Mouse (Mus musculus): ENCODE data around the gene Hlf. TPM values are rescaled to one million over a fixed set of nuclear protein-coding genes. Genes with fewer than 3 reads are reported as not detected.
A peak's percentile ranks its signal among the peaks of the same experiment; 100 is the strongest.

Gene Hlf
- 2.1 and 3.4 TPM in 2 replicates for polyA plus RNA-seq (2014; fragmentation: Nextera tagmentation; extraction: Ambion mirVana)

GRCm38 (mm10) chr11:90390817-90391173 lies at the start of gene Hlf:
Gene Hlf, minus strand, starts transcription at chr11:90390895.
- Histone ChIP-seq H3K27ac (replicated peaks; ENCODE audit: low read depth, low read length) (peak within 1 kb of the TSS; percentile 26; the same call in 1 of the 2 replicates), H3K4me1 (ENCODE audit: control insufficient read depth, insufficient read depth, low read length) (peaks cover 16% of the 10 kb centered on the region; the same call in 1 of the 2 replicates), H3K4me3 (replicated peaks; ENCODE audit: low read depth, low read length) (peak within 1 kb of the TSS; percentile 52), H3K9me3 (ENCODE audit: control insufficient read depth, low read length) (no peaks in the 10 kb centered on the region), H3K9ac (replicated peaks; ENCODE audit: low read length) (peak within 1 kb of the TSS; percentile 50; the same call in 1 of the 2 replicates), H3K4me2 (ENCODE audit: low read length) (peak within 1 kb of the TSS; percentile 97), H3K27me3 (ENCODE audit: control insufficient read depth, insufficient read depth, low read length) (peaks cover 14% of the 10 kb centered on the region), H3K36me3 (ENCODE audit: control insufficient read depth, insufficient read depth, low read length) (no peaks in the 10 kb centered on the region)
- ATAC-seq (ENCODE audit: low FRiP score, low TSS enrichment) (peak; percentile 96), DNase-seq (peak; percentile 99)
- WGBS, result 0% methylated on average over 40 of the region's 40 CpGs

- H3K4me3 ChIP-seq (replicated peaks; ENCODE audit: low read depth, low read length), result no peak overlapping the region
- H3K4me2 ChIP-seq (ENCODE audit: low read length), result no peak overlapping the region
- no peaks in the 10 kb centered on the region for H3K27me3 ChIP-seq (ENCODE audit: control insufficient read depth, insufficient read depth, low read length)
- no peaks in the 10 kb centered on the region for H3K36me3 ChIP-seq (ENCODE audit: control insufficient read depth, insufficient read depth, low read length)
- DNase-seq (no peak), ATAC-seq (ENCODE audit: low FRiP score, low TSS enrichment) (no peak)
- H3K27ac ChIP-seq (replicated peaks; ENCODE audit: low read depth, low read length), result no peak overlapping the region
- WGBS, result 58% methylated on average over 5 of the region's 5 CpGs
- H3K9me3 ChIP-seq (ENCODE audit: control insufficient read depth, low read length), result no peaks in the 10 kb centered on the region
- H3K4me1 ChIP-seq (ENCODE audit: control insufficient read depth, insufficient read depth, low read length), result no peaks in the 10 kb centered on the region
- no peak overlapping the region for H3K9ac ChIP-seq (replicated peaks; ENCODE audit: low read length)
Observed at GRCm38 (mm10) chr11:90438768-90439167, 48.1 kb upstream of the Hlf start.

- no peak overlapping the region for H3K4me2 ChIP-seq (ENCODE audit: low read length)
- 91% methylated on average over 4 of the region's 4 CpGs for WGBS
Observed at GRCm38 (mm10) chr11:90425207-90425525, 34.5 kb upstream of the Hlf start.

GRCm38 (mm10) chr11:90424334-90425206 lies 33.9 kb upstream of the Hlf start:
- no peak overlapping the region for H3K9ac ChIP-seq (replicated peaks; ENCODE audit: low read length)
- H3K27me3 ChIP-seq (ENCODE audit: control insufficient read depth, insufficient read depth, low read length), result peaks cover 3% of the 10 kb centered on the region; the same call in 1 of the 2 replicates
- WGBS, result 83% methylated on average over 11 of the region's 11 CpGs
- no peak overlapping the region for H3K4me2 ChIP-seq (ENCODE audit: low read length)
- no peaks in the 10 kb centered on the region for H3K4me1 ChIP-seq (ENCODE audit: control insufficient read depth, insufficient read depth, low read length)
- H3K9me3 ChIP-seq (ENCODE audit: control insufficient read depth, low read length), result no peaks in the 10 kb centered on the region
- no peaks in the 10 kb centered on the region for H3K36me3 ChIP-seq (ENCODE audit: control insufficient read depth, insufficient read depth, low read length)
- no peak overlapping the region for H3K27ac ChIP-seq (replicated peaks; ENCODE audit: low read depth, low read length)
- H3K4me3 ChIP-seq (replicated peaks; ENCODE audit: low read depth, low read length), result no peak overlapping the region
- DNase-seq (no peak), ATAC-seq (ENCODE audit: low FRiP score, low TSS enrichment) (no peak)

More at GRCm38 (mm10) chr11:90425207-90425525, 34.5 kb upstream of the Hlf start:
- Histone ChIP-seq H3K9me3 (ENCODE audit: control insufficient read depth, low read length) (no peaks in the 10 kb centered on the region), H3K36me3 (ENCODE audit: control insufficient read depth, insufficient read depth, low read length) (no peaks in the 10 kb centered on the region), H3K9ac (replicated peaks; ENCODE audit: low read length) (no peak overlapping the region), H3K27me3 (ENCODE audit: control insufficient read depth, insufficient read depth, low read length) (no peaks in the 10 kb centered on the region), H3K4me1 (ENCODE audit: control insufficient read depth, insufficient read depth, low read length) (no peaks in the 10 kb centered on the region), H3K27ac (replicated peaks; ENCODE audit: low read depth, low read length) (no peak overlapping the region), H3K4me3 (replicated peaks; ENCODE audit: low read depth, low read length) (no peak overlapping the region)
- DNase-seq (no peak), ATAC-seq (ENCODE audit: low FRiP score, low TSS enrichment) (no peak)

DNA sequence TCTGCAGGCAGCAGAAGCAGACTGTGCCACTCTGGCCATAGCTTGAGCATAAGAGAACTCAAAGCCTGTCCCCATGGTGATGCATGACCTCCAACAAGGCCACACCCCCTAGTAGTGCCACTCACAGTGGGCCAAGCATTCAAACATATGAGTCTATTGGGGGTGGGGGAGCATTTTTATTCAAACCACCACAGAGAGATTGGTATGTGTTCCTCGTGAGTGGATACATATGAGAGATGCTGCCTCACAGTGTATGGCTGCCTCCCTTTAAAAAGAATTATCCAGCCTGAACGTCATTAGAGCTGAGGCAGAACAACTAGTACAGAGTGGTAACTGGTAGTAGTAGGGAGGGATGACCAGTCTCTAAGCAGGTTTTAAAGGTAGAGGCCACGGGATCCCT lies 33.2 kb upstream of the Hlf start:
- H3K27me3 ChIP-seq (ENCODE audit: control insufficient read depth, insufficient read depth, low read length), result peaks cover 10% of the 10 kb centered on the region
- no peaks in the 10 kb centered on the region for H3K4me1 ChIP-seq (ENCODE audit: control insufficient read depth, insufficient read depth, low read length)
- H3K4me2 ChIP-seq (ENCODE audit: low read length), result no peak overlapping the region
- no peak overlapping the region for H3K4me3 ChIP-seq (replicated peaks; ENCODE audit: low read depth, low read length)
- H3K9ac ChIP-seq (replicated peaks; ENCODE audit: low read length), result no peak overlapping the region
- no peak overlapping the region for H3K27ac ChIP-seq (replicated peaks; ENCODE audit: low read depth, low read length)
- ATAC-seq (ENCODE audit: low FRiP score, low TSS enrichment) (no peak), DNase-seq (no peak)
- WGBS, result 66% methylated on average over 3 of the region's 3 CpGs
- no peaks in the 10 kb centered on the region for H3K9me3 ChIP-seq (ENCODE audit: control insufficient read depth, low read length)
- H3K36me3 ChIP-seq (ENCODE audit: control insufficient read depth, insufficient read depth, low read length), result no peaks in the 10 kb centered on the region

GRCm38 (mm10) chr11:90419706-90420105 lies 29.0 kb upstream of the Hlf start:
- Histone ChIP-seq H3K4me2 (ENCODE audit: low read length) (no peak overlapping the region), H3K9me3 (ENCODE audit: control insufficient read depth, low read length) (no peaks in the 10 kb centered on the region), H3K4me1 (ENCODE audit: control insufficient read depth, insufficient read depth, low read length) (peaks cover 4% of the 10 kb centered on the region), H3K27ac (replicated peaks; ENCODE audit: low read depth, low read length) (no peak overlapping the region), H3K9ac (replicated peaks; ENCODE audit: low read length) (no peak overlapping the region), H3K36me3 (ENCODE audit: control insufficient read depth, insufficient read depth, low read length) (no peaks in the 10 kb centered on the region), H3K27me3 (ENCODE audit: control insufficient read depth, insufficient read depth, low read length) (peaks cover 13% of the 10 kb centered on the region), H3K4me3 (replicated peaks; ENCODE audit: low read depth, low read length) (no peak overlapping the region)
- ATAC-seq (ENCODE audit: low FRiP score, low TSS enrichment) (no peak), DNase-seq (no peak)
- WGBS, result 92% methylated on average over 11 of the region's 11 CpGs

GRCm38 (mm10) chr11:90417921-90418320 lies 27.2 kb upstream of the Hlf start:
- Histone ChIP-seq H3K9me3 (ENCODE audit: control insufficient read depth, low read length) (no peaks in the 10 kb centered on the region), H3K27ac (replicated peaks; ENCODE audit: low read depth, low read length) (no peak overlapping the region), H3K36me3 (ENCODE audit: control insufficient read depth, insufficient read depth, low read length) (no peaks in the 10 kb centered on the region), H3K4me1 (ENCODE audit: control insufficient read depth, insufficient read depth, low read length) (peaks cover 4% of the 10 kb centered on the region), H3K27me3 (ENCODE audit: control insufficient read depth, insufficient read depth, low read length) (peaks cover 13% of the 10 kb centered on the region), H3K4me3 (replicated peaks; ENCODE audit: low read depth, low read length) (peak overlapping the region; percentile 32), H3K9ac (replicated peaks; ENCODE audit: low read length) (peak overlapping the region; percentile 32; the same call in 1 of the 2 replicates), H3K4me2 (ENCODE audit: low read length) (peak overlapping the region; percentile 72)
- DNase-seq, result peak; percentile 98
- peak; percentile 97 for ATAC-seq (ENCODE audit: low FRiP score, low TSS enrichment)
- WGBS, result under 1% methylated on average over 42 of the region's 42 CpGs

- H3K27ac ChIP-seq (replicated peaks; ENCODE audit: low read depth, low read length), result no peak overlapping the region
- H3K4me3 ChIP-seq (replicated peaks; ENCODE audit: low read depth, low read length), result no peak overlapping the region
- H3K27me3 ChIP-seq (ENCODE audit: control insufficient read depth, insufficient read depth, low read length), result peaks cover 13% of the 10 kb centered on the region
- H3K4me2 ChIP-seq (ENCODE audit: low read length), result no peak overlapping the region
- WGBS, result 73% methylated on average over 5 of the region's 5 CpGs
- no peaks in the 10 kb centered on the region for H3K9me3 ChIP-seq (ENCODE audit: control insufficient read depth, low read length)
- no peak overlapping the region for H3K9ac ChIP-seq (replicated peaks; ENCODE audit: low read length)
- no peak for DNase-seq
- H3K4me1 ChIP-seq (ENCODE audit: control insufficient read depth, insufficient read depth, low read length), result peaks cover 4% of the 10 kb centered on the region
- H3K36me3 ChIP-seq (ENCODE audit: control insufficient read depth, insufficient read depth, low read length), result no peaks in the 10 kb centered on the region
- no peak for ATAC-seq (ENCODE audit: low FRiP score, low TSS enrichment)
Observed at GRCm38 (mm10) chr11:90417011-90417410, 26.3 kb upstream of the Hlf start.

GRCm38 (mm10) chr11:90398850-90399249 lies 8.2 kb upstream of the Hlf start:
- no peak for ATAC-seq (ENCODE audit: low FRiP score, low TSS enrichment)
- Histone ChIP-seq H3K36me3 (ENCODE audit: control insufficient read depth, insufficient read depth, low read length) (no peaks in the 10 kb centered on the region), H3K27me3 (ENCODE audit: control insufficient read depth, insufficient read depth, low read length) (no peaks in the 10 kb centered on the region), H3K27ac (replicated peaks; ENCODE audit: low read depth, low read length) (no peak overlapping the region), H3K9ac (replicated peaks; ENCODE audit: low read length) (no peak overlapping the region), H3K9me3 (ENCODE audit: control insufficient read depth, low read length) (no peaks in the 10 kb centered on the region), H3K4me1 (ENCODE audit: control insufficient read depth, insufficient read depth, low read length) (no peaks in the 10 kb centered on the region), H3K4me3 (replicated peaks; ENCODE audit: low read depth, low read length) (no peak overlapping the region), H3K4me2 (ENCODE audit: low read length) (no peak overlapping the region)
- WGBS, result 56% methylated on average over 6 of the region's 6 CpGs
- DNase-seq, result no peak

All from midbrain, embryonic 14.5 days (tissue).